Mouse (Mus musculus) olfactory bulb, adult 2 months (tissue): ENCODE results near the gene Hoxa5.

Experiments
- CTCF ChIP-seq: fragments of 200-500 bp; IDR thresholded peaks from 2 replicates; pipeline ENCODE4 v1.5.1; 2012; ENCODE audit warnings: low read depth, mild to moderate bottlenecking, low read length, moderate library complexity; ENCODE audit not compliant: insufficient read depth
- POLR2A ChIP-seq: fragments of 200-500 bp; IDR thresholded peaks from 2 replicates; pipeline ENCODE4 v1.6.1; 2012; ENCODE audit warnings: mild to moderate bottlenecking, low read depth, low read length, moderate library complexity; ENCODE audit not compliant: insufficient read depth

GRCm38 (mm10) chr6:52232984-52233545 lies 28.7 kb upstream of the Hoxa5 start:
- TF ChIP-seq CTCF: no peak
- TF ChIP-seq POLR2A: no peak
